Mouse (Mus musculus): ENCODE data around the gene Masp1.

The Masp1 gene

DNA sequence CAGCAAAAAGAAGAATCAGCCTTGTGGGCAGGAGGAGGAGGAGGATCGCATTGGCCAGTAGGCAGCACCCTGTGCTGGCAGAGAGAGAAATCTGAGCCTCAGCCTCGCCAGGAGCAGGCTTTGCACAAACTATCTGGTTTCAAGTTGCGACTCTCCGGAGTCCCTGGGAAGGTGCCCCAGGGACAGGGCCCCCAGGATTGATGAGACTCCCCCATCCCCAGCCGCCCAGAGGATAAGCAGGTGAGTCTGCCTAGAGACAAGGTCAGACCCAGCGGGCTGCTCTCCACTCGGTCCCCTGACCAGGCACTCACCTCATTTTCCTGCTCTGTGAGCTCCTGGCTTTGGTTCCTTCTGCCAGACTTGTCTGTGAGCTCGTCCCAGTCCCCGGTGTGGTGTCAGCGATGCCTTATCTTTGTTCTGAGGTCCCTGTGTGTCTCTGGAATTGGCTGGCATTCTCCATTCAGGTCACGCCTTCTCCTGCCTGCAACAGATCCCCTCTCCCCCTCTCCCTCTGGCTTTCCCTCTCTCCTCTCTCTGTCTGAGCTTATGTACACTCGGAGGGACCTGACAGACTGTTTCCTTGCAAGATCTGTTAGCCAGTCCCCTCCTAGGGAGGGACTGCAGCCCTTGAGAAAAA is at the start of gene Masp1, which contains the start of gene Rtp4:
TSS of gene Masp1 (minus strand) at position 581 of the 637 bp plus-strand sequence.
TSS of gene Rtp4 (plus strand) at position 57 of the 637 bp plus-strand sequence.
- in situ Hi-C loops (cut with MboI; ENCODE audit: low sequenced_read_pairs), result no loop called here

DNA sequence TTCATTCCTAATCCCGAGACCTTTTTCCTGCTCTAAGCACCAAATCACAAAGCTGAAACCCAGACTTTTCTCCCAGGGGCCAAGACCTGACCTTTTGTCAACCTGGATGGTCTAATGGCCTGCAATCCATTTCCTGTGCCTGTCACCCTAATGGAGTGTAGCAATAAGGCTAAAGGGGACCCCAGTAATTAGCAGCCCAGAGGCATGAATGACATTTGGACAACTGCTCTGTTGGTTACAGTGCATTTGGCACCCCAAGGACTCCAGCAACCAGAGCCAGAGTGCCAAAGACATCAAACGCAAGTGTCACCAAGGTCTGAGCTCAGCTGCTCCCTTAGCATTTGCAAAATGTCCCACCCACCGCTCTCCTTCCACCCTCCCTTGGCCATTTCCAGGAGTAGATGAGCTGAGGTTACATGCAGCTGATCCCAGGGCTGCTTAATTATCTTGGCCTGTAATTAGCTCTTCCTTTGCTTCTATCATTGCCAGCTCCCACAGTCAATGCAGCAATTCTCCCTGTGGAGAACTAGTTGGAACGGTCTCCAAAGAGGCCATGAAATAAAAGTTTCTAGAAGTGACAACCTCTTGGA is 47.8 kb upstream of the Masp1 start:
- in situ Hi-C loops (cut with MboI; ENCODE audit: low sequenced_read_pairs), result no loop called here

DNA sequence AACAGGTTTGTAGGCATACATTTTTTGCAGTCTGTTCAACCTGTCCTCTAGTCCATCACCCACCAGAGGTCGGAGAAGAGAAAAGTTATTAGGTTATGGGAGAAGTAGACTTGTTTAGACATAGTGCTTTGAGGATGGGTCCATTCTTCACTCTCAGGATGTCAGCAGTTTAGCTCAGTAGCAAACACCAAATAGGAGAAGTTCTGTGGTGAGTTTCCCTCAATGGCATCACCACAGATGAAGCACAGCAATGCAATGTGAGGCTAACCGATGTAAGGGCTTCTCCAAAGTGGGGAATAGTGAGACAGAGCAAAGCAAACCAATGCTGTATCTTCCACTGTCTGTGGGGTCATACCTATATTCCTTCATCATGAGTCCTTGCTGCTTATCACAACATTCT is 37.1 kb upstream of the Masp1 start:
- in situ Hi-C loops (cut with MboI; ENCODE audit: low sequenced_read_pairs), result no loop called here

DNA sequence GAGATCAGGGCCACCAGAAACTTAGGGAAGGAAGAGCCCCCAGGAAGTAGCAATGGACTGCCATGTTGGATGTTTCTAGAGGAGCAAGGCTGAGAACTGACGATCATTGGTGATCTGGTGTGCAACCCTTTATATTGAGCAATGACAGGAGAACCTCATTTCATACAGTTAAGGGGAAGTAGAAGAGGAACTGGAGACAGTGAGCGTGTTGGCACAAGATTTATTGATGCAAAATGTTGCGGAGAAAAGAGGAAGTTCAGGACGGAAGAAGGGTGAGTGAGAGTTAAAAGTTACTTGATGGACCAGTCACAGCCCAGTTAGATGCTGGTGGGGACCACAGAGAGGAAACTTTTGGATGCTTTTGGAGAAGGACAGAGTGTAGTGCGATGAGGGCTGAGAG is 36.6 kb upstream of the Masp1 start:
- in situ Hi-C loops (cut with MboI; ENCODE audit: low sequenced_read_pairs), result no loop called here

DNA sequence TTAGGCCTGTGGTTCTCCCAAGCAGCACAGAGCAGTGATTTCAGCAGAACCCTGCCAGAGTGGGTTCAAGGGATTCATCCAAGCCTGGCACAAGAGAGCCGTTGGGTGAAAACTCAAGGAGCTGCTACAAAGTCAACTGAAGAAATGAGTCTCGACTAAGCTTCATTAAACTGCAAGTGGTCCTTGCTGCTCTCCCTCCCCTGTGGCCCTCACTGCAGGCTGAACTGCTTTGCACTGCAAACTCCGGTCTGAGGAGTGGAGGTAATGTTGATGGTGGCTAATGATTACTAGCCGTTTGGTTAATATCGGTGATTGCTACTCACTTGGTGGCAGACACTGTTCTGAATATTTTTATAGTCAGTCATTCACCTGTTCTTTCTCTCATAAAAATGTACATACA is 34.1 kb upstream of the Masp1 start:
- in situ Hi-C loops (cut with MboI; ENCODE audit: low sequenced_read_pairs), result no loop called here

DNA sequence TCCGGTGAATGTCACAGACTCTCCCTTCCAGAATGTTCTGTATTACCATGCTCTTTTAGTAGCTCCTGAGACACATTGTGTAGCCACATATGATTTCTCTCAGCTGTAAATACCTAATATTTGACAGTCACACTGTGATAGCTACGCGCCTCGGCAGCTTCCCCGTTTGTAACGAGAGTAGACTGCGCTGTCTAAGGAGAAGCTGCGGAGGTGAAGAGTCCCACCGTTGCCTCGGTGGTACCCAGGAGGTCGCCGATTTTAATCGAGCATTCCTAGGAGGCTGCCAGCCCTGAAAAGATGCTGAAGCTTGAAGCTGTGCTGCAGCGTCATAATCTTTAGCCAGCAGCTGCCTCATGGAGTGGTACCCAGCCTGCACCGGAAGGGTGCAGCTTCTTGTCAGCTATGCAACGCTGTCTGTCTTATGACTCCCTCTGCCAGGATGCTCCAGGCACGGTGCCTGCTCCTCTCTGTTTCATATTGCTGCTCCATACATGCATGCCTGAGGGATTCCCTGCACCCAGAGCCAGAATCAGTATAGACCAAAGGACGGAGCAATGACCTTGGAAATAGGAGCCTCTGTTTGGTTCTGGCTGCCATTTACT is 30.5 kb upstream of the Masp1 start:
- in situ Hi-C loops (cut with MboI; ENCODE audit: low sequenced_read_pairs), result no loop called here

DNA sequence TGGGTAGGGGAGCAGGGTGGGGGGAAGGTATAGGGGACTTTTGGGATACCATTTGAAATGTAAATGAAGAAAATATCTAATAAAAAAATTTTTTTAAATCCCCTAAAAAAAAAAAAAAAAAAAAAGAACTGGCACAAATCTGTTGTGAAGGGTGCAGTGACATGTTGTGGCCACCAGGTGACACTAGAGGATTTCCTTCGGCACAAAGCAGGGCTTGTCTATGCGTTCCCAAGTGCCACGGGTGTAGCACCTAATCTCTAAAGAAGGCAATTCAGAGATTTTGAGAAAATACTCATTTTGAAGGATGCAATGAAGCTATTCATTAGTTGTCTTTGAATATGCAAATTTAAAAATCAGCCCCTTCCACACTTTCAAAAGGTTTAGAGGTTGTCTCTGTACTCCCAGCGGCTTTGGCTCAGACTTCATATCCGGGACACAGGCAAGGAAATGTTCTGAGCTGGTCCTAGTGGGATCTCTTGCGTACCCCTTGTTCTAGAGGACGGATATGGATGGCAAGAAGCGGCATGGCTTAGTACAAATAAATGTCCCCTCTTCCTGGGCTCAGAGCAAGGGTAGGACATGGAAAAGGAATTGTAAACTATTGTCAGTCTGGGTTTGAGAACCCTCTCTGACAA is 29.8 kb upstream of the Masp1 start:
- in situ Hi-C loops (cut with MboI; ENCODE audit: low sequenced_read_pairs), result no loop called here

DNA sequence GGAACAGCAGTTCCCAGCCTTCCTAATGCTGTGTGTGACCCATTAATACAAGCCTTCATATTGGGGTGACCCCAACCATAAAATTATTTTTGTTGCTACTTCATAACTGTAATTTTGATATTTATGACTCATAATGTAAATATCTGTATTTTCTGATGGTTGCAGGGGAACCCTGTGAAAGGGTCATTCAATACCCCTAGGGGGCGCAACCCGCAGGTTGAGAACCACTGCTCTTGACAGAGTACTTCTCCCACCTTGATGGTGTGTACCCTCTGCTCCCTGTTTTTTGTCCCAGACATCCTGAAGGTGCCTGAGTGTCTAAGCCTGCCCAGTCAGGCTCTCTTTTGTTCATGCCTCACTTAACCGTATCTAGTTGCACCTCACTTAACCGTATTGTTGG is 27.2 kb upstream of the Masp1 start:
- in situ Hi-C loops (cut with MboI; ENCODE audit: low sequenced_read_pairs), result loop anchor here (25.0 kb wide), 1 partner anchor 365 kb away; no protein-coding TSS in a partner anchor

DNA sequence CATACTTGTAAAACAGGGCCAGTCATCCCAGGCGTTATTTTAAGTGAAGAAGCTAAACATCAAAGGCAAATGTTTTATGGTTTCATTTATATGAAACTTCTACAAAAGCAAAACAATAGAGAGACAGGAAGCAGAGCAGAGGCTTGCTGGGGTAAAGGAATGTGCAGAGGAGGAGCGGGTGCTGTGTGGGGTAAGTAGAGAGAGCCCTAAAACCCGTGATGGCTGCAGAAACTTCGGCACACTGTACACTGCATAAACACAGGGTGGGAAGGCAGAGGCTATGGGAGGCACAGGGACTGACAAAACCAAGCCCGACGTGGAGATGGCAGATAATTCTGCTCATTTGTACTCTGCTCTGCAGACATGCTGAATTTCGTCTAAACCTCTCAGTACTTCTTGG is 23.7 kb upstream of the Masp1 start:
- in situ Hi-C loops (cut with MboI; ENCODE audit: low sequenced_read_pairs), result loop anchor here (25.0 kb wide), 1 partner anchor 368 kb away; no protein-coding TSS in a partner anchor

DNA sequence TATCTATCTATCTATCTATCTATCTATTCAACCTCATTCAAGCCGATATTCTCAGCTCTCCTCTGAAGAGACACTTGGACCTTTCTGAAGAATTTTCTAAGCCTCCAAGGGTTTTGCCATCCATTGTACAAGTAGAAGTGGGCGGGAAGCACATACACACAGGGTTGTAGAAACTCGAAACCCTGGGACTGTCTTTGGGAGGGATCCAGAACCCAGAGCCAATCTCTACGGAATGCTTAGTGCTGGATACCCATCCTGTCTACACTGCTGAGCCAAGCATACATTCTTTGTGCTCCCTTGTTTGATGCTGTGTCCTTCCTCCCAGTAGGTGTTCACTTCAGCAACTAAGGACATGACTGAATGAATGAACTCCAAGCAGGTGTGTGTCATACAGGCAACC is 22.3 kb upstream of the Masp1 start:
- in situ Hi-C loops (cut with MboI; ENCODE audit: low sequenced_read_pairs), result loop anchor here (25.0 kb wide), 1 partner anchor 369 kb away; no protein-coding TSS in a partner anchor

DNA sequence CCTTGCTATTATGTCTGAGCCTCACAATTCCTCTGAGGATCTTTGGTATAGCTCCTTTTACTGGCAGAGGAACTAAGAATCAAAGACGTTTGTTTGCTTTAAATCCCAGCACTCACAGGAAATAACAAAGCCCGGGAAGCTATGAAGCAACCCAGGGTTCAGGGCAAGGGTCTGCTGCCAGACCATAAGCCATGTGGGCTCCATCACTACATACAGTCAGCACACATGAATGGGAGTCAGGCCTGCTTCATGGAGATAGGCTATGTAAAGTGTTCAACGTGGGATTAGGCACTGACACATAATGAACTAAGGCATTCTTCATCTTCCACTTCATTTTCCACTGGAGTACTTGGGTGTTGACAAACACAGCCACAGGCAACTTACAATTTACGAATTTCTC is 20.4 kb upstream of the Masp1 start:
- in situ Hi-C loops (cut with MboI; ENCODE audit: low sequenced_read_pairs), result loop anchor here (25.0 kb wide), 1 partner anchor 371 kb away; no protein-coding TSS in a partner anchor

DNA sequence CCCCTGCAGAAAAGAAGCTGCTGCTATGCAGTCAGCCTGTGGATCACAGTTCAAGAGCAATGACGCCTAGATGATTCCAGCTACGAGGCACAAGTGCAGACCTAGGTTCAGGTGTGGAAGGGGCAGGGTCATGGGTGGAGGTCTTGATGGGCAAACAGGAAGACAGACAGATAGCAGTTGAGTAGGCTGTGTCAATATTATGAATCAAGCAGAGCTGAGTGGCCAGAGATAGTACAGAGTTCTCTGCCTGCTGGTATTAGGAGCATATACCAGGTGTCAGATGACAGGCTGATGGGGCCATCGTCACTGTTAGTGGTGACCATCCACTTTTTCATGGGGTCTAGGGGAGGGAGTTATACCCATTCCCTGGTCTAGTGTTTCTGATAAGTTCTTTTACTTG is 13.1 kb upstream of the Masp1 start:
- in situ Hi-C loops (cut with MboI; ENCODE audit: low sequenced_read_pairs), result loop anchor here (25.0 kb wide), 1 partner anchor 379 kb away; no protein-coding TSS in a partner anchor

DNA sequence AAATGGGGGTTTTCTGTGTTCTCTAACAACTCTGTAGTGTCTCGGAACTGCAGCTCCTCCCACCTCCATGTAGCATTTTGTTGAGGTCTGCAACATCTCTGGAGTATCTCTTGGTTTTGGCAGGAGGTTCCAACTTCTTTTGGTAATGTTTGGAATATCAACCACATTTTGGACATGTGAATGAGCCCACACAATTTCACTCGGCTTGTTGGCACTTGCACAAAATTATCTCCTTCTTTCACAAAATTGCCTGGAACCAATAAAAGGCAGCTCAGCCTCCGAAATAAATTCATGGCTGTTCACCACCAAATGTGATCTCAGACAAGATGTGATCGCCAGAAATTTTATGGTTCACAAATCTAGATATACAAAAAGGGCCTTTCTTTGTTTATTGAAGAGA is 8.6 kb upstream of the Masp1 start:
- in situ Hi-C loops (cut with MboI; ENCODE audit: low sequenced_read_pairs), result loop anchor here (25.0 kb wide), 1 partner anchor 383 kb away; no protein-coding TSS in a partner anchor

DNA sequence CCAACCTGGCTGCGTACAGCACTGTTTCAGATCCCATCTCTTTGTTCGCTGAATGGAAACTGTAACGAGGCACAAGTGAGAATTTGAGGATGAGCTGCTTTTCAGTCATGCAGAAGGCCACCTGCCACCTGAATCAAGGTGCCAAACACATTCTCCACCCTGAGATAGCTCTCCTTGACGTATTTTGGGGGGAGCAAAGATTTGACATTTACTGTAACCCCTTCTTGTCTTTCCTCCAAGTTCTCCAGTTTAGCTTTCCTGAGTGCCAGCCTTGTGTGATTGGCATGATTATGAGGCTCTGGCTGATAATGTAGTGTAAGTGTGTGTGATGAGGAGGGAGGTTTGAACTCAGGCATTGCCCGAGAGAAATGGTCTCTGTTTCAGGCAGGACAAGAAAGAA is 1.5 kb upstream of the Masp1 start:
- in situ Hi-C loops (cut with MboI; ENCODE audit: low sequenced_read_pairs), result no loop called here

DNA sequence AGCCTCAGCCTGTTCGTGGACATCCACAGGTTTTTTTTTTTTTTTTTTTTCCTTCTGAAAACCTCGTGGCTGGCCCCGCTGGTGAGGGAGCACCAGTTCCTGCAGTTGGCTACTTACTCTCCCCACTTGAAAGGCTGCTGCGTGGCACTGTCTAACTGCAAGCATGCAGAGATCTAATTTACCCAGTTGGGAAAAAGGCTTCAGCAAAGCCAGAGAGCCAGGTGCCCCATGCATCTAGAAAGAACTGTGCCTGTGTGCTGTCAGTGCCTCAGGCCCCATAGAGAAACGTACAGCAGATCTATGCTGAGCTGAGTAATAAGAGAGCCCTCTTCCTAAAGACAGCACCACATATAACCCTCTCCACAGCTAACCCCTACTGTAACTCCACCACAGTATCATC is 477 bp upstream of the Masp1 start:
- in situ Hi-C loops (cut with MboI; ENCODE audit: low sequenced_read_pairs), result no loop called here

DNA sequence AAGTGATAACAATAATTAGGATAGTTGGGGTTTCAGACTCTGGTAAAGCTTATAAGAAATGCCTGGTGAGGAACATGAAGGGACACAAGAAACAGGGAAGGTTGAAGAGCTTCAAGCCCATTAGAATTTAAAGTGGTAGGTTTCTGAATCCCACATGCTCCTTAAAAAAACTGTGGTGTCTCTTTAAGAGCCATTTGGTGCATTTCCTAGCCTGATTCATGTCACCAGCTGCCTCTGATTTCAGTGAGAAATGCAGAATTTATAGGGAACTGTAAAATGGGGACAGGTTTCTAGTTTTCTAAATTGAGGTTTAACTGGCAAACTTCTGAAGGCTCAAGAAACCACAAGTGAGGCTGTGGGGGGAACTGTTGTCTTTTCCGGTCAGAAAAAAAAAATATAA is 844 bp downstream of the Masp1 start:
- in situ Hi-C loops (cut with MboI; ENCODE audit: low sequenced_read_pairs), result no loop called here

DNA sequence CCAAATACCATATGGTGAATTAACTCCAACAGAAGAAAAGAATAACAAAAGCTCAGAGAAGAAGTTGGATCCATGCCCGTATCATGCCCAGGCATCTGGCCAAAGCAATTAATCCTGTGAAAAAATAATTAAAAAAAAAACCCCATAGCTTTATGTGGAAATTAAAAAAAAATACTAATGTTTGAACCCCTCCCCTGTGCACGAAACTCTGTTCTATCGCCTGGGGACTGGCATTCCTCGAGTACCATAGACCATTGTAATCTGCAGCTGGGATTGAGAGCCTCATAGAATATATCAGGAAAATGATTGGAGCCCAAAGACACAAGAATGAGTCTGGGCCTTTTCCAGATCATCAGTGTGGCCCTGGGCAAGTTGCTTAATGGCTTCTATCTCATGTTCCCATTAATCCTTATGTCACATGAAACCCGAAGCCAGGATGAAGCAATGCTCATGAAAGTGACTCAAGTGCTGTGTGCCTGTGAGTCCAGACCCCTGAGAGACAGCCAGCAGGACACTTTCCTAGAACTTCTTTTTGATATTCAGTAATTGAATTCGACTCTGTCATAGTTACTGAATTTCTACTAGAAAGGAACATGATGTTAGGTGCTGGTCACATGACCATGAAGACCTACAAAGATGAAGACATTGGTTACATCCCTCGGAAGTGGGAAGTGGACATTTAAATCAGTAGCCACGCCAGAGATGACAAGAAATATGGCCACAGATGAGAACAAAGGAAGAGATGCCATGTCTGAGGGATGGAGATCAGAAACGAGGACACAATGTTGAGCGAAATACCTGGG is 1.8 kb downstream of the Masp1 start:
- in situ Hi-C loops (cut with MboI; ENCODE audit: low sequenced_read_pairs), result no loop called here

DNA sequence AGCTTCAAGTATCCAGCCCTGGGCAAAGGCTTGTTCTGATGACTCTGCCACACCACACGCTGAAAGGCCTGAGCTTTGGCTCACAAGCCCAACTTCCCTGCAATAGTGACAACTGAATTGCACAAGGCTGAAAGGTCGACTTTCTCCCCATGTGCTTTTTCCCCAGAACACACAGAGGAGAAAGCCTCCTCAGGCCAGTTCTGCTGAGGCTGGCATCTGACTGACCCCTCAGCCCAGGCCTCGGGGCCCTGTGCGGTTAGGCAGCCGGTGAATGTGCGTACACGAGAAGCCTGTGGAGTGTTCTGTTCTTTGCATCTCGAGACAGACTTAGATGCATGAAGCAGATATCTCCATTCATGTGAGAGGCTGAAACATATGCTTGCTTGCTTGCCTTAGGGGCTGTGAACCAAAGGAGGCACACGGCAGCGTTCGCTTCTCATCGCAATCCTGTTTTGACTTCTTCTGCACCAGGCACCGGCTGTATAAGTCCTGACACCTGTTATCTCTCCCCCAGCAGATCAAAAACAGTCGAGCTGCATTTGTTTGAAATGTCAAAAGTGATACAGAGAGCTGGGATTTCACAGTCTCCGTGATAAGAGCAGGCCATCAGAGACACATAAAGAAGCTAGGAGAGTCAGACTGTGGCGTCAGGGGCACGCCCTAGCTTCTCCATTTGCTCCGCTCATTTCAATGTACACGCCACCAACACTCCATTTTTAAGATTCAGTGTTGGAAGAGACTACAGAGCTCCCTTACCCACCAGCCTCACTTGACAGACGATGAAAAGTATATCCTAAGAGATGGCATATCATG is 2.7 kb downstream of the Masp1 start:
- in situ Hi-C loops (cut with MboI; ENCODE audit: low sequenced_read_pairs), result no loop called here

DNA sequence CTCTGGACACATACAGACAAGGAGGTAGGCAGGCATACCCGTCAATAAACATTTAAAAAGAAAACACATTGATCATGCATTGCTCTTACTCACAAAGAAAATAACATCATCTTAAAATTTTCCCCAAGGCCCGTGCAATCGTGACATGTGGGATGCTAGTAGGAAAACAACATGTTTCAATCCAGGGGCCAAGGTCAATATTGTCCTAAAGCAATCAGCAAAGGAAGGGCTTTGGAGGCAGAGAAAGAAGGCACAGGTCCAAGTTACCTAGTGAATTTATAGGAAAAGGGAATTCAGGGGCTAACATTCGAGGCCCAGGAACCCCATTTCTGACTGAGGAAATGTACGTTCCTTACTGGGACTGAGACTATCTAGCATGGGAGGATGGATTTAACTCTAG is 3.4 kb downstream of the Masp1 start:
- in situ Hi-C loops (cut with MboI; ENCODE audit: low sequenced_read_pairs), result no loop called here

DNA sequence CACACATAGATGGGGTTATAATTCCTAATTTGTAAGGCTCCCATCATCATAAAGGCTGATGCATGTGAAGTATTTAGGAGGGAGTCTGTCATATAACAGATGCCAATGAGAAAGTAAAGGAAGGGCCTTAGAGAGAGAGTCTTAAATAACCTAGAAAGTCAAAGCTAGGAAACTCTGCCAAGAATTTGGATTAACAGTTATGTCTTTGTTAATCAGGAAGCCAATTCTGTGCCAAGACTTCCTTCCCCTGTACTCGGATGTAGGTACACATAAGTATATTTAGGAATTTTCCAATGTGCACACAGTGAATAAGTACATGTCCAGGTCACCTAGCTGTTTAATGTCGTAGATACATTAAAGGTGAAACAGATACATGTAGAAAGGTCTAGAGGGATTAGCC is 4.0 kb downstream of the Masp1 start:
- in situ Hi-C loops (cut with MboI; ENCODE audit: low sequenced_read_pairs), result no loop called here

Measured in CH12F3 (cell line).